Mouse (Mus musculus) right cerebral cortex, postnatal 25 days (tissue): Measurements from ENCODE around the gene Gm21773.
"Not testable (repeated sequence)": the region's sequence is repeated elsewhere in the genome, so short reads cannot be mapped to it uniquely, and the experiment has no call there.

Experiments
- DNase-seq: peaks from one replicate; pipeline ENCODE4 v3.0.0; 2022

Gene Gm21773

DNA sequence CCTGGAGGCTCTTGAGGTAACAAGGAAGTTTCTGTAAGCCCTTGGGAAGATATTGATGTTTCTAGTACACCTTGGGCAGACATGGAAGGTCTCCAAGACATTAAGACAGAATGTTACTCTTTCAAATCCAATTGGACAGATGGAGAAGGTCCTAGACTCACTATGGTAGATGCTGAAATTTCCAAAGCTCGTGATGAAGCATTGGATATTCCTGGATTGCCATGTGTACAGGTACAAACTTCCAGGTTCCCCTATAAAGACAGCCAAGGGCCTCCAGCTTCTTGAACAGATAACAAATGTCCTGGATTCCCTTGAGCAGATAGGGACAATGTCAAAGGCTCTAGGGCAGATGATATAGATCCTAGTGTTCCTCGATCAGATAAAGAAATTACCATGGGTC is at the start of gene Gm21773:
TSS of gene Gm21773 (minus strand) at position 101 of the 400 bp plus-strand sequence.
- not testable (repeated sequence) for DNase-seq
